Mouse (Mus musculus) fat pad, adult 2 months (tissue): ENCODE data around the gene Mylpf.
"Not testable (repeated sequence)": the region's sequence is repeated elsewhere in the genome, so short reads cannot be mapped to it uniquely, and the experiment has no call there.

Experiments
- DNase-seq: peaks from one replicate; pipeline ENCODE4 v3.0.0-alpha.2; 2011; ENCODE audit warnings: low read depth, low spot score; ENCODE audit errors: extremely low read depth

Mylpf gene

GRCm38 (mm10) chr7:127224616-127225015 is 15.9 kb downstream of the Mylpf start:
- no peak for DNase-seq

GRCm38 (mm10) chr7:127225147-127225995 is 16.7 kb downstream of the Mylpf start:
- DNase-seq = no peak

GRCm38 (mm10) chr7:127228615-127229303 is 20.1 kb downstream of the Mylpf start:
- no peak for DNase-seq

- DNase-seq = no peak
Observed at GRCm38 (mm10) chr7:127231376-127231775, 22.7 kb downstream of the Mylpf start.

GRCm38 (mm10) chr7:127231826-127232621 is 23.3 kb downstream of the Mylpf start:
- no peak for DNase-seq

- DNase-seq = no peak
Observed at GRCm38 (mm10) chr7:127232622-127233367, 24.1 kb downstream of the Mylpf start, which contains the start of the genes Zfp553 and Sept1. TSS of gene Zfp553 (plus strand) at chr7:127233061. TSS of gene Sept1 (minus strand) at chr7:127233130.

- DNase-seq = no peak
Observed at GRCm38 (mm10) chr7:127233368-127233749, 24.7 kb downstream of the Mylpf start.

GRCm38 (mm10) chr7:127233765-127234164 is 25.1 kb downstream of the Mylpf start:
- no peak for DNase-seq

GRCm38 (mm10) chr7:127234777-127235176 is 26.1 kb downstream of the Mylpf start:
- no peak for DNase-seq

GRCm38 (mm10) chr7:127243361-127243867 is 34.7 kb downstream of the Mylpf start:
- DNase-seq = no peak

- no peak for DNase-seq
Observed at GRCm38 (mm10) chr7:127243870-127244657, 35.4 kb downstream of the Mylpf start, which contains the start of gene Zfp771. TSS of gene Zfp771 (plus strand) at chr7:127244274.

GRCm38 (mm10) chr7:127244658-127245510 is 36.2 kb downstream of the Mylpf start:
- no peak for DNase-seq

GRCm38 (mm10) chr7:127250511-127250910 is 41.8 kb downstream of the Mylpf start:
- not testable (repeated sequence) for DNase-seq

GRCm38 (mm10) chr7:127252414-127252813 is 43.7 kb downstream of the Mylpf start:
- DNase-seq = no peak

- DNase-seq = no peak
Observed at GRCm38 (mm10) chr7:127253341-127253740, 44.7 kb downstream of the Mylpf start.

GRCm38 (mm10) chr7:127253821-127254769 is 45.4 kb downstream of the Mylpf start:
- no peak for DNase-seq

- DNase-seq = no peak
Observed at GRCm38 (mm10) chr7:127255008-127255407, 46.3 kb downstream of the Mylpf start.
